Mouse (Mus musculus) kidney, embryonic 15.5 days (tissue): ENCODE data around the gene Hoxd3. TPM values are rescaled to one million over a fixed set of nuclear protein-coding genes. Genes with fewer than 3 reads are reported as not detected.

ENCODE experiments used
- ATAC-seq: fragments of 200-750 bp; cut with Nextera tagmentation; replicated peaks from 2 replicates; pipeline ENCODE4 v1.8.0; 2017; ENCODE audit warnings: moderate TSS enrichment; ENCODE audit not compliant: low FRiP score
- H3K27ac ChIP-seq: fragments of 300-500 bp; sonication (generic); 2 replicates; pipeline ENCODE4 v1.5.1; 2015; ENCODE audit warnings: mild to moderate bottlenecking, inconsistent platforms
- H3K27me3 ChIP-seq: fragments of 300-500 bp; sonication (generic); 2 replicates; pipeline ENCODE4 v1.6.1; 2015; ENCODE audit warnings: inconsistent platforms
- H3K36me3 ChIP-seq: fragments of 300-500 bp; sonication (generic); 2 replicates; pipeline ENCODE4 v1.6.1; 2015; ENCODE audit warnings: inconsistent platforms
- H3K4me1 ChIP-seq: fragments of 300-500 bp; sonication (generic); 2 replicates; pipeline ENCODE4 v1.6.1; 2015; ENCODE audit warnings: inconsistent platforms
- H3K4me2 ChIP-seq: fragments of 300-500 bp; sonication (generic); 2 replicates; pipeline ENCODE4 v1.6.1; 2015; ENCODE audit warnings: moderate library complexity, mild to moderate bottlenecking, inconsistent platforms
- H3K4me3 ChIP-seq: fragments of 300-500 bp; sonication (generic); replicated peaks from 2 replicates; pipeline ENCODE4 v1.5.1; 2015; ENCODE audit warnings: mild to moderate bottlenecking, inconsistent platforms
- H3K9ac ChIP-seq: fragments of 300-500 bp; sonication (generic); 2 replicates; pipeline ENCODE4 v1.6.1; 2015; ENCODE audit warnings: mild to moderate bottlenecking, inconsistent platforms
- H3K9me3 ChIP-seq: fragments of 300-500 bp; sonication (generic); replicated peaks from 2 replicates; pipeline ENCODE4 v1.6.1; 2016; ENCODE audit warnings: inconsistent platforms
- WGBS: fragments of 180-500 bp; shearing (Covaris S2); methylation state at CpG from one replicate; pipeline ENCODE4 v1.1.7; 2015; ENCODE audit warnings: mixed read lengths; 5-methylcytosine and 5-hydroxymethylcytosine counted together
- polyA plus RNA-seq: library from polyadenylated mRNA; unstranded; fragments of >200 nt; fragmentation: Nextera tagmentation; extraction: Ambion mirVana; gene quantifications from 2 replicates; pipeline ENCODE4 v1.2.1, GENCODE M21; 2015

The Hoxd3 gene
- polyA plus RNA-seq, 1 experiment from 2014 or later = 15.2 TPM

DNA sequence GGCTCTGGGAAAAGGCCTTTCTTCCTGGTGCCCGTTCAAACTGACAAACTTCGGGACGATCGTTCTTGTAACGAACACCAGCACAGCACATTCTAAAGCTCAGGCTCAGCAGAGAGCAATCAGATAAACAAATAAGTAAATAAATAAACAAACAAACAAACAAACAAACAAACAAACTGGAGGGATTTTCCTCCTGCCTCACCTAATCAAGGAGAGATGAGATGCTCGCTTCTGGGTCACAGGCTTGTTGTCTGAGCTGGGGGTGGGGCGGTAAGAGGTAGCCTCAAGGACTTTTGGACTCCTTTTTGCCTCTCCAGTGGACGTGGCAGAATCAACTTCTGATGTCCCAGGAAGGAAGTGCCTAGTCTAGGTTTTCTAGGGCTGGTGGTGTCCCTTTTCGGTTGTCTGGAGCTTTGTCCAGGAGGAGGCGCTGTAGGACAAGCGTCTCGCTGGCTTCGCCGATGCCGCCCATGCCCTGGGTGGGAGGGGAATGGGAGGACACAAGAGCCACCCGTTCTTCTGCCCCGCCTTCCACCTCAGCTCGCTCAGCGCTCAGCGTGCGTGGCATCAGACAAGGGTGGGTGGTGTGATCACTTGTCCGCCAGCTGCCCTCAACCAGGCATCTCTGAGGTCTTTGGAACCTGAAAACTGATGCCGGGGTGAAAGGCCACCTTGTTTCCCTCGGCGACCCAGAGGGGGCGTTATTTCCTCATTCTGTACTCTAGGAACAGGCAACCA lies 3.9 kb downstream of the Hoxd3 start:
- Histone ChIP-seq H3K4me1 (peaks cover 61% of the 10 kb centered on the region), H3K4me2 (peak overlapping the region; percentile 75), H3K27ac (peak overlapping the region; percentile 96), H3K4me3 (peak overlapping the region; percentile 95), H3K9ac (peak overlapping the region; percentile 99; the same call in 1 of the 2 replicates), H3K9me3 (no peaks in the 10 kb centered on the region), H3K27me3 (no peaks in the 10 kb centered on the region), H3K36me3 (no peaks in the 10 kb centered on the region)
- peak; percentile 77 for ATAC-seq
- 3% methylated on average over 26 of the region's 26 CpGs for WGBS

DNA sequence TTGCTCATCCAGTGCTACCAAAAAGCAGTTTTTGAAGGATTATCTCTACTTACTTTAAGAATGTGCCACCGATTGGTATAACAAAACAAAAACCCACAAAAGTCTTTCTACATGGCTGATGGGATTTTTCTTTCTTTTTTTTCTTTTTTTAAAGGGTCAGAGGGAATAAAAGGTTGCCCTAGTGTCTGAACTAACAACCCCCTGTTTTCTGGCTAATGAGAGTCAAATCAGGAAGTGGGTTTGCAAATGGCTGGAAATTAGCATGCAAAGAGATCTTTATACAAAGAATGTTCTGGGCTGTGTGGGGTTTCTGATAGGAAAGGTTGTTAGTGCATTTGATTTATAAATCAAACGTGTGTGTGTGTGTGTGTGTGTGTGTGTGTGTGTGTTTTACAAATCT lies 8.7 kb downstream of the Hoxd3 start:
- H3K4me1 ChIP-seq = peaks cover 90% of the 10 kb centered on the region
- H3K36me3 ChIP-seq = peaks cover 2% of the 10 kb centered on the region; the same call in 1 of the 2 replicates
- no peak for ATAC-seq
- H3K27me3 ChIP-seq = no peaks in the 10 kb centered on the region
- 17% methylated on average over 2 of the region's 2 CpGs for WGBS
- H3K9ac ChIP-seq = no peak overlapping the region
- H3K9me3 ChIP-seq = no peaks in the 10 kb centered on the region
- peak overlapping the region; percentile 65 for H3K4me2 ChIP-seq
- H3K4me3 ChIP-seq = no peak overlapping the region
- 0 out of 2 replicates have a peak overlapping the region, but pooled peaks have one; percentile 85 for H3K27ac ChIP-seq

DNA sequence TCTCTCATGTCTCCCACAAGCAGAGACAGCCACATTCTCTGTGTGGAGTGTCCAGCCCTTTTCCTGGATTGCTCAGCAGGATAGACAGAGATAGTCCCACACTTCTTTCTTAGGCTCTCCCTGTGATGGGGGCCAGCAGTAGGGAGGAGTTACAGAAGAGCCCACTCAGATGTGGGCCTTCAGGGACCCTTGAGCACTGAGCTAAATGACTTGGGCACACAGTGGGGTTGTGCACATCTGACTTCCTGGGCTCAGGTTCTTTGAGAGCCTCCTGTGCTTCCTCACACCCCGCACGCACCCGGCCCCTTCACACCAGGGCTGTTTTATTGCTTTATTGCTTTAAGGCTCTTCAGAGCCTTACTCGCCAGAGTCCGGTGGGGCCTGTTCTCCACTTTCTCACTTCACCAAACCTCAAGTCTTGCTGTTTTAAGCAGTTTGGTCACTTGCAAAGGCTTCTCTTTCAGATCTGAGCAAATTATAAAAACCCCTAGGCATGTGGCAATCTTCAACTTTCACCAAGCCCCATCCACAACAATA lies 9.3 kb downstream of the Hoxd3 start:
- Histone ChIP-seq H3K36me3 (peaks cover 8% of the 10 kb centered on the region; the same call in 1 of the 2 replicates), H3K27me3 (no peaks in the 10 kb centered on the region), H3K27ac (peak overlapping the region; percentile 85), H3K9ac (peak overlapping the region; percentile 2; the same call in 1 of the 2 replicates), H3K4me1 (peaks cover 89% of the 10 kb centered on the region), H3K4me3 (0 out of 2 replicates have a peak overlapping the region, but pooled peaks have one; percentile 1), H3K9me3 (no peaks in the 10 kb centered on the region), H3K4me2 (peak overlapping the region; percentile 65)
- ATAC-seq = no peak
- WGBS = 18% methylated on average over 5 of the region's 5 CpGs

DNA sequence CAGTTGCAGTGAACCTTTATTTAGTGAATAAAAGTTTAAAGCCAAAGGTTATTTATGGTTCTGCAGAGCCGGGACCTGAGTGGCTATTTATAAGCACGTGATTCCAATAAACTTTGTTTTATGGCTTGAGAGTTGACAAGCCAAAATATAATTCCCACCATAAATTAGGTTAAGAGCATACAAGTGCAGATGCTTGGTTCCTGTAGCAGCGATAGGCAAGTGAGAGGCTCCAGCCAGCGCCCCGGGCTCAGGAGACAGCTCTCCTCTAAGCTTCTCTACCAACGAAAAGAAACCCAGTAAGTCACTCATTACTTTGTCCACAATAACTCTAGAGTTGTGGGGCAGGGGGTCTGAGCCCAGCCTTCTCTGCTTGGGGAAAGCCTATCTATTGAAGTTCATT lies 10.2 kb downstream of the Hoxd3 start:
- H3K36me3 ChIP-seq = peaks cover 12% of the 10 kb centered on the region; the same call in 1 of the 2 replicates
- peak overlapping the region; percentile 27; the same call in 1 of the 2 replicates for H3K9ac ChIP-seq
- no peaks in the 10 kb centered on the region for H3K9me3 ChIP-seq
- H3K4me2 ChIP-seq = peak overlapping the region; percentile 65
- H3K4me3 ChIP-seq = peak overlapping the region; percentile 40
- peaks cover 90% of the 10 kb centered on the region for H3K4me1 ChIP-seq
- 7% methylated on average over 6 of the region's 6 CpGs for WGBS
- peak; percentile 14; the same call in 1 of the 2 replicates for ATAC-seq
- no peaks in the 10 kb centered on the region for H3K27me3 ChIP-seq
- H3K27ac ChIP-seq = peak overlapping the region; percentile 85

DNA sequence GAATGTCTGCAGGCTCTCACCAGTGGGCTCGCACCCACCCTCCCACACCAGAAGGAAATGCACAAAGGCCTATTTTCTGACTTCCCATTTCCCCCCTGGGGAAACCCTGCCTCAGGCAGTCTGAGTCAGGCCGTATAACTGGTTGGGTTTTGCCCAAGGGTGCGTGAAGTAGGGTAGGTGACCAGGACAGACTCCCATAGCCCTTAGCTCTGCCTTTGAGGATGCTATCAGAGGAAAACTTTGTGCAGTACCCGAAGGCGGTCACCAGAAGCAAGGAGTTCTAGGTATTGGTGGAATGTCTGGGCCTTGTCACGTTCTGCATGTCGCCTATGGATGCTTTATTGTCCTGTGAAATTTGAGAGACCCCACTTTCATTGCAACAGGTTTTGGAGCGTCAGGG lies 11.2 kb downstream of the Hoxd3 start:
- no peak for ATAC-seq
- H3K36me3 ChIP-seq = peaks cover 12% of the 10 kb centered on the region; the same call in 1 of the 2 replicates
- H3K4me3 ChIP-seq = peak overlapping the region; percentile 40
- H3K27ac ChIP-seq = peak overlapping the region; percentile 85
- no peaks in the 10 kb centered on the region for H3K9me3 ChIP-seq
- H3K4me2 ChIP-seq = peak overlapping the region; percentile 65
- WGBS = 41% methylated on average over 8 of the region's 8 CpGs
- H3K27me3 ChIP-seq = no peaks in the 10 kb centered on the region
- peak overlapping the region; percentile 27 for H3K9ac ChIP-seq
- H3K4me1 ChIP-seq = peaks cover 96% of the 10 kb centered on the region

DNA sequence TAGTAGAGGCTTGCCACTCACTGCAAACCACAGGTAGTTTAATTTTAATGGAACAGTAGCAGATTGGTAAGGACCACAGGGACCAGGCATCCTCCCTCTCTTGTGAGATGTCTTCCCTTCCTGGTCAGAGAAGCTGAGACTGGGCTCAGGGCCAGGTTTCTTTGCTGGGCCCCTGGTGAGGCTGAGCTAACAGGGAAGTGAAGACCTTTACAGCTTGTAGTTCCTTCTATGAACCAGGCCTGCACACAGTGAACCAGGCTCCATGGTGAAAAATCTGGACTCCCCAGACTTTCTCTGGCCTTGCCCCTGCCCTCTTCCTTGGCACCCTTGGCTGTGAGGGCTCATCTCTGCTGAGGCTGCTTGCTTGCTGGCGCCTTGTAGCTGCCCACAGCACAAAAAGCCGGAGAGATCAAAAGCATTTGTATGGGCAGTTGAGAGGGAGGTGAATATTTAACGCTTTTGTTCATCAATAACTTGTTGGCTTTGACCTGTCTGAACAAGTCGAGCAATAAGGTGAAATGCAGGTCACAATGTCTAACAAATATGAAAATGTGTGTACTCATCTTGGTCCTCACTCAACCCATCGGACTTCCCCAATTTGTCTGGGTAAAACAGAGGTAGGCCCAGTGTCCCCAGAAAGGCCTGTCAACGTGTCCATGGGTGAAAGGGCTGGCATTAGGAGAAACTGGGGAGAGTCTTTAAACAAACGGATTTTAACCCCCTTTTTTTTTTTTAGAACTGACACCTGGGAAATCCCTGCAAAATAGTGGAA lies 12.7 kb downstream of the Hoxd3 start:
- H3K27ac ChIP-seq = peak overlapping the region; percentile 85

DNA sequence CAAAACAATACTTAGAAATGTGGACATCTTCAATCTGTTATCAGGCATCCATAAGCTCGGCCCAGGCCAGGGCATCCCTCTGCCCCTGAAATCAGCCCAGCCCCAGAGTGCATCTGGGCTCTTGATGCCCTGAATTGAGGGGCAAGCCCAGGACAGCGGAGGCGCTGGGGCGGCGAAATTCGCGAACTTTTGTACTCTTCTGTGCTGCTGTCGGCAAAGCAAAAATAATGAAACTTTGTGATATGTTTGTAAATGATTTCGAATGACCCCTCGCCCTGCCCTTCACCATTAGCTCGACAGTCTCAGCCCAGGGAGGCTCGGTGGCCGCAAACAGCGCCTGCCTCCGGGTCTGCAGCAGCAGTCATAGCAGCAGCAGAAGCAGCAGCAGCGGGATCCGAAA lies 13.4 kb downstream of the Hoxd3 start:
- Histone ChIP-seq H3K27me3 (no peaks in the 10 kb centered on the region), H3K27ac (peak overlapping the region; percentile 85)

More for the DNA sequence above, 12.7 kb downstream of the Hoxd3 start:
- no peaks in the 10 kb centered on the region for H3K9me3 ChIP-seq
- no peak for ATAC-seq
- peaks cover 19% of the 10 kb centered on the region for H3K36me3 ChIP-seq
- peak overlapping the region; percentile 26; the same call in 1 of the 2 replicates for H3K9ac ChIP-seq
- H3K4me2 ChIP-seq = peak overlapping the region; percentile 65
- H3K27me3 ChIP-seq = no peaks in the 10 kb centered on the region
- 42% methylated on average over 7 of the region's 7 CpGs for WGBS
- peak overlapping the region; percentile 40 for H3K4me3 ChIP-seq
- H3K4me1 ChIP-seq = peaks cover 96% of the 10 kb centered on the region

DNA sequence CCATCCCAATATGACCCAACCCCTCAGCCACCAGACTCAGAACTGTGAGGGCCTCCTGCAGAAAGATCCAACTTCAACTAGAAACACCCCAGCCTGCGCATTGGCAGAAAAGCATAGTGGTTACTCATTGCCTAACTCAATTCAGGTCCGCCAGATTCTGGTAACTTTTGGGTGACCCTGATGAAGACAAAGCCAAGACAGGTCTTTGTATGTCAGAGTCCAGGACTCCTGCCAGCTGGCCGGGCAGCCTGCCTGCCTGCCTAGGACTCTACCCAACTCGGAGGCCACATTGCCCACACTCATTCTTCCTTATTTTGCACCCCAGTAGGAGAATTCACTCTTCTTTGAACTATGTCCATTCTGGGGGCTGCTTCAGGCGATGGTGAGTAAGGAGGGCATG lies 14.8 kb downstream of the Hoxd3 start, which contains the start of gene Gm28230:
Gene Gm28230, plus strand, starts transcription at position 178 of the 400 bp plus-strand sequence.
- Histone ChIP-seq H3K4me1 (peaks cover 89% of the 10 kb centered on the region), H3K4me2 (peak within 1 kb of the TSS; percentile 65), H3K36me3 (peaks cover 34% of the 10 kb centered on the region), H3K9ac (peak within 1 kb of the TSS; percentile 42), H3K9me3 (no peaks in the 10 kb centered on the region), H3K27me3 (no peaks in the 10 kb centered on the region), H3K27ac (peak within 1 kb of the TSS; percentile 85), H3K4me3 (peak within 1 kb of the TSS; percentile 40)
- ATAC-seq = no peak
- 46% methylated on average over 5 of the region's 5 CpGs for WGBS

More for the DNA sequence above, 13.4 kb downstream of the Hoxd3 start:
- H3K4me2 ChIP-seq = peak overlapping the region; percentile 65
- peaks cover 91% of the 10 kb centered on the region for H3K4me1 ChIP-seq
- peak overlapping the region; percentile 21 for H3K9ac ChIP-seq
- no peaks in the 10 kb centered on the region for H3K9me3 ChIP-seq
- H3K36me3 ChIP-seq = peaks cover 21% of the 10 kb centered on the region
- WGBS = 44% methylated on average over 17 of the region's 17 CpGs
- H3K4me3 ChIP-seq = peak overlapping the region; percentile 40
- no peak for ATAC-seq

DNA sequence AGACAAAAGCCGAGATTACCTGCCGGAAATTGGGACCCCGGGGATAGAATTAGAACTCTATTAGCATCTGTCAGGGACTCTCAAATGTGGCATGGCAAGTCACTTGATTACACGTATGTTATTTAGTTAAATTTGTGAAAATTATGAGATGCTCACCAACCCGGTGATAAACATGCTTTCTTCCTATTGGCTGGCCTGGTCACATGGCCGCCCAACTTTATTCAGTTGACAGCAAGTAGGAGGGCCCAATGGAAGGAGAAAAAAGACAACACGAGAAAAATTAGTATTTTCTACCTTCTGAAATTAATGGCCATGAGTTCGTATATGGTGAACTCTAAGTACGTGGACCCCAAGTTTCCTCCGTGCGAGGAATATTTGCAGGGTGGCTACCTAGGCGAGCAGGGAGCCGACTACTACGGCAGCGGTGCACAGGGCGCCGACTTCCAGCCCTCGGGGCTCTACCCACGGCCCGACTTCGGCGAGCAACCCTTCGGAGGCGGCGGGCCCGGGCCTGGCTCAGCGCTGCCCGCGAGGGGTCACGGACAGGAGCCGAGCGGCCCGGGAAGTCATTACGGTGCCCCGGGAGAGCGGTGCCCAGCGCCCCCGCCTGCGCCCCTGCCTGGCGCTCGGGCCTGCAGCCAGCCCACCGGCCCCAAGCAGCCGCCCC lies 15.4 kb downstream of the Hoxd3 start:
- peaks cover 34% of the 10 kb centered on the region for H3K36me3 ChIP-seq
- H3K4me1 ChIP-seq = peaks cover 88% of the 10 kb centered on the region
- peak overlapping the region; percentile 42 for H3K9ac ChIP-seq
- WGBS = 9% methylated on average over 43 of the region's 43 CpGs
- H3K27ac ChIP-seq = peak overlapping the region; percentile 85
- ATAC-seq = peak; percentile 3; the same call in 1 of the 2 replicates
- peak overlapping the region; percentile 40 for H3K4me3 ChIP-seq
- peak overlapping the region; percentile 65 for H3K4me2 ChIP-seq
- H3K9me3 ChIP-seq = no peaks in the 10 kb centered on the region
- no peaks in the 10 kb centered on the region for H3K27me3 ChIP-seq

DNA sequence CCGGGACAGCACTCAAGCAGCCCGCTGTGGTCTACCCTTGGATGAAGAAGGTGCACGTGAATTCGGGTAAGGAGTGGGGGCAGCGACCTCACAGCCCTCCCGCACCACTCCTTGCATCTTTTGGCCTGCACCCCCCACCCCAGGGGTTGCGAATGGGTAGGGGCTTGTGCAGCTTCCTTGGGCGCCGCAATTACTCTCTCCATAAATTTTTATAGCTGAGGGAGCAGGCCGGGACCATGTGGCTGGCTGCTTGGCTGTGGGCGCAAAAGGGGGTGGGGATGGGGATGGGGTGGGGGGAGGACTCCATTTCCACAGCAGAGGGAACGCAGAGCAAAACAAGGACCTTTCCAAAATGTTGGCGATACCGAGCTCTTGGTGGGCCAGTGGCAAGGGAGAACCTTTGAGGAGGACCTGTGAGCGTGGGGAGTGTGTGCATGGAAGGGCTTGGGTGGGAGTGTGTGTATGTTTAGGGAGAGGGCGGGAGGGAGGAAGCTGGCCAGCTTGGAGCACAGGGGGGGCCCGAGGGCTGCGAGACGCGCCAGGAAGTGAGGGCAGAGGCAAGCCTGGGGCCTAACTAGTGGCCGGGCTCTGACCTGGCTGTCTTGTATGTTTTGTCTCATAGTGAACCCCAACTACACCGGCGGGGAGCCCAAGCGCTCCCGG lies 16.0 kb downstream of the Hoxd3 start:
- H3K36me3 ChIP-seq = peaks cover 34% of the 10 kb centered on the region
- H3K4me2 ChIP-seq = peak overlapping the region; percentile 65
- WGBS = 10% methylated on average over 25 of the region's 25 CpGs
- H3K9me3 ChIP-seq = no peaks in the 10 kb centered on the region
- peak overlapping the region; percentile 42 for H3K9ac ChIP-seq
- peaks cover 88% of the 10 kb centered on the region for H3K4me1 ChIP-seq
- H3K27me3 ChIP-seq = no peaks in the 10 kb centered on the region
- peak; percentile 67 for ATAC-seq
- peak overlapping the region; percentile 40 for H3K4me3 ChIP-seq
- H3K27ac ChIP-seq = peak overlapping the region; percentile 85

DNA sequence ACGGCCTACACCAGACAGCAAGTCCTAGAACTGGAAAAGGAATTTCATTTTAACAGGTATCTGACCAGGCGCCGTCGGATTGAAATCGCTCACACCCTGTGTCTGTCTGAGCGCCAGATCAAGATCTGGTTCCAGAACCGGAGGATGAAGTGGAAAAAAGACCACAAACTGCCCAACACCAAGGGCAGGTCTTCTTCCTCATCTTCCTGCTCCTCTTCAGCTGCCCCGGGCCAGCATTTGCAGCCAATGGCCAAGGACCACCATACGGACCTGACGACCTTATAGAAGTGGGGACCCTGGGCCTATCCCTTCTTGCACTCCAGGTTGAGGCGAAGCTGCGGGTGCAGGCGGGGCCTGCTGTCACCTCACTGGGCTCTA lies 16.6 kb downstream of the Hoxd3 start:
- H3K4me2 ChIP-seq = peak overlapping the region; percentile 65
- no peaks in the 10 kb centered on the region for H3K27me3 ChIP-seq
- no peaks in the 10 kb centered on the region for H3K9me3 ChIP-seq
- peak overlapping the region; percentile 39 for H3K9ac ChIP-seq
- peaks cover 88% of the 10 kb centered on the region for H3K4me1 ChIP-seq
- H3K4me3 ChIP-seq = peak overlapping the region; percentile 40
- peak overlapping the region; percentile 85 for H3K27ac ChIP-seq
- no peak; the same call in 1 of the 2 replicates for ATAC-seq
- H3K36me3 ChIP-seq = peaks cover 34% of the 10 kb centered on the region
- 29% methylated on average over 13 of the region's 13 CpGs for WGBS
